Mouse (Mus musculus) G1E (cell line): ENCODE data around the gene Miox.

Experiments
- CTCF ChIP-seq: IDR thresholded peaks from 2 replicates; pipeline ENCODE4 v1.5.1; 2012; ENCODE audit warnings: low read depth, low read length, inconsistent platforms, mixed read lengths
- GATA1 ChIP-seq: IDR thresholded peaks from 2 replicates; pipeline ENCODE4 v1.6.1; 2012; ENCODE audit warnings: borderline replicate concordance, low read length, inconsistent platforms, mixed read lengths
- GATA2 ChIP-seq: IDR thresholded peaks from 2 replicates; pipeline ENCODE4 v1.6.1; 2012; ENCODE audit warnings: low read depth, low read length, inconsistent platforms, borderline replicate concordance
- POLR2AphosphoS5 ChIP-seq: IDR thresholded peaks from 2 replicates; pipeline ENCODE4 v1.6.1; 2012; ENCODE audit warnings: low read depth, low read length, inconsistent platforms; ENCODE audit not compliant: insufficient replicate concordance

DNA sequence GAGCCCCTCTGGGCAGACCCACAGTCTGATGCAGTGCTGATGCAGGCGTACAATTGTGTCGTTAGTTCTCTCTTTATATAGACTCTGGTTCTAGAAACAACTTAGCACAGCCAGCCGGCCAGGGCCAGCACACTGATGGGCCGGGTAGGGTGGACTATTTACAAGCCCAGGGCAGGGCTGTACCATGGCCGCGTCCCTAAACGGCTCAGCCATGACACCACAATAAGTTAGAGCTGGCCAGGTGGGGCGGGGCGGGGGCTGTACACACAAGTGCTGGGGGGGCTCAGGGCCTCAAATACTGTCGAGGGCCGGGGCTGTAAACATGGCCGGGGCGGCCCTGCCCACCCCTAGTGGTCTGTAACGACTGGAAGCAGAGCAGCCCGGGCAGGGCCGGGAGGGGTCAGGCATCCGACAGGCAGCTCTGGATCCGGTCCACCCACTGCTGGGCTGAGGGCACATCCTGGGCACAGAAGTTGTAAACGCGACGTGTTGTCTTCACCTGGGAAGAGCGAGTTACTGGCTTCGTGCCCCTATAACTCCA, 45.9 kb upstream of the Miox start:
- no peak for TF ChIP-seq CTCF
- TF ChIP-seq POLR2AphosphoS5, result no peak
- no peak for TF ChIP-seq GATA1
- TF ChIP-seq GATA2, result no peak
